In genomic region chr12:25132046-25132445, GRCm38 (mm10) we compare ENCODE assay signal across 10 mouse cellular contexts. TPM values are rescaled to one million over a fixed set of nuclear protein-coding genes. Genes with fewer than 3 reads are reported as not detected.
DNase-seq lines count a peak whose midpoint lies in the region; ATAC-seq lines count a peak whose summit lies in the region.
"Had no signal": no experiment of that assay in that cellular context is flagged by ENCODE, and none has a peak within 500 bp of the region (broad histone marks: within the 10 kb centered on the region; RNA-seq: fewer than 3 reads in every experiment).

No protein-coding gene starts in this region.

- H3K36me3 ChIP-seq in midbrain, embryonic 14.5 days (ENCODE audit: control insufficient read depth, insufficient read depth, low read length): no peaks in the 10 kb centered on the region

- no peak overlapping the region for H3K4me2 ChIP-seq in midbrain, embryonic 14.5 days (ENCODE audit: low read length)

- DNase-seq in CD4-positive, CD25-positive, alpha-beta regulatory T cell, adult 2 months (ENCODE audit: low read depth, low spot score): peak; percentile 7
- DNase-seq in kidney, adult 18-20 months: peak; percentile 74
- peak; percentile 60 for DNase-seq in liver
- DNase-seq in thymus, postnatal 14 days: peak; percentile 21
- no peak for DNase-seq in ovary, postnatal 10 days (ENCODE audit: low spot score)
- DNase-seq in midbrain, embryonic 14.5 days: no peak
- DNase-seq: cerebellum, adult 9-11 months; lung, postnatal 4 days had no signal

- H3K4me1 ChIP-seq in midbrain, embryonic 14.5 days (ENCODE audit: control insufficient read depth, insufficient read depth, low read length): no peaks in the 10 kb centered on the region; the same call in 1 of the 2 replicates

- no peak overlapping the region for H3K9ac ChIP-seq in midbrain, embryonic 14.5 days (replicated peaks; ENCODE audit: low read length)

- ATAC-seq in CD4-positive, CD25-positive, alpha-beta regulatory T cell, adult 4 months: no peak
- no peak for ATAC-seq in cerebellum, adult (ENCODE audit: insufficient number of reproducible peaks, low FRiP score, low TSS enrichment)
- ATAC-seq in midbrain, embryonic 14.5 days (ENCODE audit: low FRiP score, low TSS enrichment): no peak

- H3K27ac ChIP-seq in midbrain, embryonic 14.5 days (replicated peaks; ENCODE audit: low read depth, low read length): no peak overlapping the region

- H3K9me3 ChIP-seq in midbrain, embryonic 14.5 days (ENCODE audit: control insufficient read depth, low read length): no peaks in the 10 kb centered on the region

- no peaks in the 10 kb centered on the region for H3K27me3 ChIP-seq in midbrain, embryonic 14.5 days (ENCODE audit: control insufficient read depth, insufficient read depth, low read length)

- WGBS in midbrain, embryonic 14.5 days: 94% methylated on average over 12 of the region's 12 CpGs

- H3K4me3 ChIP-seq in midbrain, embryonic 14.5 days (replicated peaks; ENCODE audit: low read depth, low read length): no peak overlapping the region

RNA-seq across cellular contexts. Expression of gene Id2, which starts 35.1 kb away (rescaled TPM):
- 100 to 1,000 TPM; 249 to 258 TPM for polyA plus RNA-seq in CD4-positive, CD25-positive, alpha-beta regulatory T cell, adult 4 months (2017; shearing (Covaris generic))
- 257 and 299 TPM in 2 replicates for polyA plus RNA-seq in midbrain, embryonic 14.5 days (2014; fragmentation: Nextera tagmentation; extraction: Ambion mirVana)

Comparison
In these comparisons a context has a peak if more than half of its experiments do, and no peak if none do; other contexts are left out.
1. DNase-seq: peak in CD4-positive, CD25-positive, alpha-beta regulatory T cell, adult 2 months (single experiment), kidney, adult 18-20 months (single experiment), liver (single experiment) and thymus, postnatal 14 days (single experiment); none in ovary, postnatal 10 days (single experiment) and midbrain, embryonic 14.5 days (single experiment).